Mouse (Mus musculus): ENCODE results near the gene Snorc.

DNA sequence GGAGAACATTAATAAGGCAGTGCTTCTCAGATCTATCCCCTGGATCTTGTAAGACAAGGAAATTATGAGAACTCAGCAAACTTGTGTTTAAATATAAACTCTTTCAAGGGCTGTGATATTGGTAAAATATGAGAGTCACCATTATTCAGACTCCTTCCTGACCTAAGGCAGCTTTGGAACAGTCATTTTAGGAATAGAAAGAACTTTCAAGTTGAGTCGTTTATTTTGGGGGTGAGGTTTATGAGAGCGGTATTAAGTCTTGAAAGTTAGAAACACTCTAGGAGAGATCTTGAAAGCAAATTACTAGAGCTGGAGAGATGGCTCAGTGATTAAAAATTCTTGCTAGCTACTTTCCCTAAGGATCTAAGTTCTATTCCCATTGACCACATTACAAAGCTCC is 34.9 kb upstream of the Snorc start:
- TF ChIP-seq EP300 (IDR thresholded peaks at IDR 0.05; ENCODE audit: insufficient read depth, low read depth, low read length) (no peak), CTCF (IDR thresholded peaks at IDR 0.05) (no peak), POLR2A (IDR thresholded peaks at IDR 0.05; ENCODE audit: insufficient read depth, low read depth, low read length) (no peak)
